Mouse (Mus musculus): Measurements from ENCODE around the gene Mov10.
"Not testable (repeated sequence)": the region's sequence is repeated elsewhere in the genome, so short reads cannot be mapped to it uniquely, and the experiment has no call there.

DNA sequence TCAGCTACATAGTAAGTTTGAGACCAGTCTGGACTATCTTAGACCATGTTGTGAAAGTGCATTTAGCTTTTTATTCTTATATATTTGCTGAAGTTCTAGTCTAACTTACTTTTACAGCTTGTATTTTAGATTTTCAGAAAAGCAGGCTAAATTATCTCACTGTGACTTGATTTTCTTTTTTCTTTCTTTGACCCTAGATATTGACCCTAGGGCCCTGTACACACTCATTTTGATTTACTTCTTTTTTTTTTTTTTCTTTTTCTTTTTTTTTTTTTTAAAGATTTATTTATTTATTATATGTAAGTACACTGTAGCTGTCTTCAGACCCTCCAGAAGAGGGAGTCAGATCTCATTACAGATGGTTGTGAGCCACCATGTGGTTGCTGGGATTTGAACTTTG, 48.3 kb upstream of the Mov10 start:
- TF ChIP-seq CTCF (IDR thresholded peaks at IDR 0.05; ENCODE audit: low read depth, low read length); POLR2A (IDR thresholded peaks at IDR 0.05; ENCODE audit: borderline replicate concordance, low read depth, low read length): not testable (repeated sequence)
